Mouse (Mus musculus): ENCODE measurements at regions not wholly inside any gene's neighbourhood (a gene's known extent, or its start where the extent isn't known, plus 50 kb on each side); places are given as distances from the start of the nearest gene placed in this dataset.

GRCm38 (mm10) chr5:64591792-64592191, 211.4 kb upstream of the Klf3 start:
- WGBS, result 96% methylated on average over 2 of the region's 2 CpGs
- Histone ChIP-seq H3K27me3 (replicated peaks; ENCODE audit: control insufficient read depth, insufficient read depth, low read length) (no peaks in the 10 kb centered on the region), H3K9ac (replicated peaks; ENCODE audit: low read depth, low read length) (no peak overlapping the region), H3K36me3 (ENCODE audit: control insufficient read depth, insufficient read depth) (no peaks in the 10 kb centered on the region), H3K4me3 (replicated peaks; ENCODE audit: low read length) (no peak overlapping the region), H3K4me2 (ENCODE audit: low read length) (no peak overlapping the region), H3K9me3 (ENCODE audit: control insufficient read depth, low read length) (no peaks in the 10 kb centered on the region), H3K27ac (ENCODE audit: low read length) (no peak overlapping the region), H3K4me1 (replicated peaks; ENCODE audit: control insufficient read depth, insufficient read depth, low read length) (no peaks in the 10 kb centered on the region)
- no peak for ATAC-seq

GRCm38 (mm10) chr5:64595220-64595619, 208.0 kb upstream of the Klf3 start:
- ATAC-seq, result no peak
- Histone ChIP-seq H3K9ac (replicated peaks; ENCODE audit: low read depth, low read length) (no peak overlapping the region), H3K4me2 (ENCODE audit: low read length) (no peak overlapping the region), H3K4me1 (replicated peaks; ENCODE audit: control insufficient read depth, insufficient read depth, low read length) (0 out of 2 replicates have a peak, but pooled peaks cover 2% of the 10 kb centered on the region), H3K9me3 (ENCODE audit: control insufficient read depth, low read length) (no peaks in the 10 kb centered on the region), H3K36me3 (ENCODE audit: control insufficient read depth, insufficient read depth) (no peaks in the 10 kb centered on the region), H3K27me3 (replicated peaks; ENCODE audit: control insufficient read depth, insufficient read depth, low read length) (no peaks in the 10 kb centered on the region), H3K4me3 (replicated peaks; ENCODE audit: low read length) (no peak overlapping the region), H3K27ac (ENCODE audit: low read length) (no peak overlapping the region)
- WGBS, result 69% methylated on average over 3 of the region's 3 CpGs

- Histone ChIP-seq H3K27ac (ENCODE audit: low read length) (no peak overlapping the region), H3K36me3 (ENCODE audit: control insufficient read depth, insufficient read depth) (no peaks in the 10 kb centered on the region), H3K9ac (replicated peaks; ENCODE audit: low read depth, low read length) (no peak overlapping the region), H3K4me3 (replicated peaks; ENCODE audit: low read length) (no peak overlapping the region), H3K4me1 (replicated peaks; ENCODE audit: control insufficient read depth, insufficient read depth, low read length) (0 out of 2 replicates have a peak, but pooled peaks cover 2% of the 10 kb centered on the region), H3K4me2 (ENCODE audit: low read length) (no peak overlapping the region), H3K27me3 (replicated peaks; ENCODE audit: control insufficient read depth, insufficient read depth, low read length) (no peaks in the 10 kb centered on the region), H3K9me3 (ENCODE audit: control insufficient read depth, low read length) (no peaks in the 10 kb centered on the region)
- ATAC-seq, result no peak
- 69% methylated on average over 17 of the region's 17 CpGs for WGBS
Observed at GRCm38 (mm10) chr5:64595751-64596344, 207.3 kb upstream of the Klf3 start.

GRCm38 (mm10) chr5:64597021-64597420, 206.2 kb upstream of the Klf3 start:
- no peak for ATAC-seq

GRCm38 (mm10) chr5:64597451-64597850, 205.7 kb upstream of the Klf3 start:
- Histone ChIP-seq H3K27ac (ENCODE audit: low read length) (no peak overlapping the region), H3K4me1 (replicated peaks; ENCODE audit: control insufficient read depth, insufficient read depth, low read length) (0 out of 2 replicates have a peak, but pooled peaks cover 2% of the 10 kb centered on the region), H3K9me3 (ENCODE audit: control insufficient read depth, low read length) (no peaks in the 10 kb centered on the region), H3K36me3 (ENCODE audit: control insufficient read depth, insufficient read depth) (no peaks in the 10 kb centered on the region), H3K9ac (replicated peaks; ENCODE audit: low read depth, low read length) (no peak overlapping the region), H3K4me3 (replicated peaks; ENCODE audit: low read length) (no peak overlapping the region), H3K27me3 (replicated peaks; ENCODE audit: control insufficient read depth, insufficient read depth, low read length) (no peaks in the 10 kb centered on the region), H3K4me2 (ENCODE audit: low read length) (no peak overlapping the region)
- ATAC-seq, result no peak
- 72% methylated on average over 3 of the region's 3 CpGs for WGBS

More at GRCm38 (mm10) chr5:64597021-64597420, 206.2 kb upstream of the Klf3 start:
- Histone ChIP-seq H3K27me3 (replicated peaks; ENCODE audit: control insufficient read depth, insufficient read depth, low read length) (no peaks in the 10 kb centered on the region), H3K4me3 (replicated peaks; ENCODE audit: low read length) (no peak overlapping the region), H3K4me1 (replicated peaks; ENCODE audit: control insufficient read depth, insufficient read depth, low read length) (0 out of 2 replicates have a peak, but pooled peaks cover 2% of the 10 kb centered on the region), H3K27ac (ENCODE audit: low read length) (no peak overlapping the region), H3K36me3 (ENCODE audit: control insufficient read depth, insufficient read depth) (no peaks in the 10 kb centered on the region), H3K4me2 (ENCODE audit: low read length) (no peak overlapping the region), H3K9me3 (ENCODE audit: control insufficient read depth, low read length) (no peaks in the 10 kb centered on the region), H3K9ac (replicated peaks; ENCODE audit: low read depth, low read length) (no peak overlapping the region)
- WGBS, result 82% methylated on average over 7 of the region's 7 CpGs

GRCm38 (mm10) chr5:64598606-64599005, 204.6 kb upstream of the Klf3 start:
- H3K4me3 ChIP-seq (replicated peaks; ENCODE audit: low read length), result no peak overlapping the region
- no peak overlapping the region for H3K27ac ChIP-seq (ENCODE audit: low read length)
- no peaks in the 10 kb centered on the region for H3K27me3 ChIP-seq (replicated peaks; ENCODE audit: control insufficient read depth, insufficient read depth, low read length)
- no peak overlapping the region for H3K4me2 ChIP-seq (ENCODE audit: low read length)
- no peak overlapping the region for H3K9ac ChIP-seq (replicated peaks; ENCODE audit: low read depth, low read length)
- 90% methylated on average over 3 of the region's 3 CpGs for WGBS
- H3K9me3 ChIP-seq (ENCODE audit: control insufficient read depth, low read length), result no peaks in the 10 kb centered on the region
- no peak for ATAC-seq
- H3K36me3 ChIP-seq (ENCODE audit: control insufficient read depth, insufficient read depth), result no peaks in the 10 kb centered on the region
- H3K4me1 ChIP-seq (replicated peaks; ENCODE audit: control insufficient read depth, insufficient read depth, low read length), result 0 out of 2 replicates have a peak, but pooled peaks cover 2% of the 10 kb centered on the region

- WGBS, result 55% methylated on average over 3 of the region's 3 CpGs
- Histone ChIP-seq H3K27me3 (replicated peaks; ENCODE audit: control insufficient read depth, insufficient read depth, low read length) (no peaks in the 10 kb centered on the region), H3K4me2 (ENCODE audit: low read length) (no peak overlapping the region), H3K9ac (replicated peaks; ENCODE audit: low read depth, low read length) (no peak overlapping the region), H3K4me3 (replicated peaks; ENCODE audit: low read length) (no peak overlapping the region), H3K9me3 (ENCODE audit: control insufficient read depth, low read length) (no peaks in the 10 kb centered on the region), H3K4me1 (replicated peaks; ENCODE audit: control insufficient read depth, insufficient read depth, low read length) (0 out of 2 replicates have a peak, but pooled peaks cover 2% of the 10 kb centered on the region), H3K36me3 (ENCODE audit: control insufficient read depth, insufficient read depth) (no peaks in the 10 kb centered on the region), H3K27ac (ENCODE audit: low read length) (no peak overlapping the region)
- ATAC-seq, result no peak
Observed at GRCm38 (mm10) chr5:64599015-64599414, 204.2 kb upstream of the Klf3 start.

GRCm38 (mm10) chr5:64599865-64600288, 203.3 kb upstream of the Klf3 start:
- Histone ChIP-seq H3K27me3 (replicated peaks; ENCODE audit: control insufficient read depth, insufficient read depth, low read length) (no peaks in the 10 kb centered on the region), H3K27ac (ENCODE audit: low read length) (no peak overlapping the region), H3K9ac (replicated peaks; ENCODE audit: low read depth, low read length) (no peak overlapping the region), H3K9me3 (ENCODE audit: control insufficient read depth, low read length) (no peaks in the 10 kb centered on the region), H3K4me3 (replicated peaks; ENCODE audit: low read length) (no peak overlapping the region), H3K4me2 (ENCODE audit: low read length) (peak overlapping the region; percentile 20), H3K4me1 (replicated peaks; ENCODE audit: control insufficient read depth, insufficient read depth, low read length) (0 out of 2 replicates have a peak, but pooled peaks cover 2% of the 10 kb centered on the region), H3K36me3 (ENCODE audit: control insufficient read depth, insufficient read depth) (no peaks in the 10 kb centered on the region)
- ATAC-seq, result no peak
- WGBS, result 47% methylated on average over 13 of the region's 13 CpGs

- H3K27me3 ChIP-seq (replicated peaks; ENCODE audit: control insufficient read depth, insufficient read depth, low read length), result no peaks in the 10 kb centered on the region
- H3K4me3 ChIP-seq (replicated peaks; ENCODE audit: low read length), result no peak overlapping the region
- H3K4me2 ChIP-seq (ENCODE audit: low read length), result no peak overlapping the region
- no peaks in the 10 kb centered on the region for H3K36me3 ChIP-seq (ENCODE audit: control insufficient read depth, insufficient read depth)
- H3K27ac ChIP-seq (ENCODE audit: low read length), result no peak overlapping the region
- no peaks in the 10 kb centered on the region for H3K9me3 ChIP-seq (ENCODE audit: control insufficient read depth, low read length)
- 72% methylated on average over 7 of the region's 7 CpGs for WGBS
- H3K9ac ChIP-seq (replicated peaks; ENCODE audit: low read depth, low read length), result no peak overlapping the region
- 0 out of 2 replicates have a peak, but pooled peaks cover 2% of the 10 kb centered on the region for H3K4me1 ChIP-seq (replicated peaks; ENCODE audit: control insufficient read depth, insufficient read depth, low read length)
- no peak for ATAC-seq
Observed at GRCm38 (mm10) chr5:64600392-64600791, 202.8 kb upstream of the Klf3 start.

All from forebrain, embryonic 16.5 days (tissue).